Mouse (Mus musculus): ENCODE data around the gene Nkd2. TPM values are rescaled to one million over a fixed set of nuclear protein-coding genes. Genes with fewer than 3 reads are reported as not detected.

Nkd2 gene
- polyA plus RNA-seq, 1 experiment from 2014 or later = 4.6 TPM

DNA sequence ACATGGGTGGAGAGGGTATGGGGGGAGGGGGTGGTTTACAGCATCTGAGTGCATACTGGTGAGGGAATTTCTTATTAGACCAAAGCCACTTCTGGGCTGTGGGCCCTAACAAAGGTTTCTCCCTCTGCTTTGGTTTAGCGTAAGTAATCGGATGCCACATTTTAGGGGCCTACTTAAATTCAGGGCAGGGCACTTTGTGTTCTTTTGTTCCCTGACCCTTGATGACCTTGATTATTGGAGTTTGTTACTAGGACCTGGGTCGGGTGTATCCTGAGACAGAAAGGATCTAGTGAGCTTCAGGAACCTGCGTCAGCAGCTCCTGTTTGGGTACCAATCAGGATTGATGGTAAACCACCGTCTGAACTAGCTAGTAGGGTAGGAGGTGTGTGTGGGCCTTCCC, 64.9 kb downstream of the Nkd2 start:
- TF ChIP-seq CTCF (IDR thresholded peaks at IDR 0.05; ENCODE audit: low read depth) = no peak
- no peak for ATAC-seq
- WGBS = 66% methylated on average over 5 of the region's 5 CpGs

DNA sequence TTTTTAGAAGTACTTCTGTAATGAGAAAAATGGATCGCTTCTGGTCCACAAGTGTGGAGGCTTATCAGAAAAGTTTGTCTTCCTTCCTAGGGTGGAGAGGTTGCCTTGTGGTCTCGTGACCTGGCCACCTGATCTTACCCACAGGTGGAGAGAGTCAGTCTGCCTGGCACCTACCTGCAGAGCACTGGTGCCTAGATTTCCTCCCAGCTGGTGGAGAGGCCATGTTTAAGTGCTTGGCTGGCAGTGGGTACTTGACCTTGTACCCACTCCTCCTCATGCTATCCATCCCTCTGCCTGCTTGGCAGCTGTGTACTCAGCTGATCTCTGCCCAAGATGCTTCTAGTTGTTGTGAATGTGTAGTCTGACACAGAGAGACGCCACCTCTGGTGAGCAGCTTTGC, 69.9 kb downstream of the Nkd2 start:
- H3K4me1 ChIP-seq (replicated peaks; ENCODE audit: control insufficient read depth, insufficient read depth, low read length) = peaks cover 11% of the 10 kb centered on the region
- H3K9me3 ChIP-seq (ENCODE audit: control insufficient read depth) = no peaks in the 10 kb centered on the region
- H3K27ac ChIP-seq (ENCODE audit: low read depth, low read length) = no peak overlapping the region
- no peak for ATAC-seq
- TF ChIP-seq CTCF (IDR thresholded peaks at IDR 0.05; ENCODE audit: low read depth) = no peak
- no peaks in the 10 kb centered on the region for H3K27me3 ChIP-seq (replicated peaks; ENCODE audit: control insufficient read depth, insufficient read depth, low read length)
- peaks cover 20% of the 10 kb centered on the region for H3K36me3 ChIP-seq (ENCODE audit: control insufficient read depth, insufficient read depth)
- H3K4me2 ChIP-seq (replicated peaks; ENCODE audit: low read depth) = no peak overlapping the region
- WGBS = 73% methylated on average over 3 of the region's 3 CpGs
- H3K9ac ChIP-seq (ENCODE audit: low read depth, low read length) = no peak overlapping the region
- no peak overlapping the region for H3K4me3 ChIP-seq (ENCODE audit: low read depth, low read length)

More for the DNA sequence above, 64.9 kb downstream of the Nkd2 start:
- H3K27ac ChIP-seq (ENCODE audit: low read depth, low read length) = no peak overlapping the region
- H3K4me2 ChIP-seq (replicated peaks; ENCODE audit: low read depth) = no peak overlapping the region
- H3K27me3 ChIP-seq (replicated peaks; ENCODE audit: control insufficient read depth, insufficient read depth, low read length) = no peaks in the 10 kb centered on the region
- H3K36me3 ChIP-seq (ENCODE audit: control insufficient read depth, insufficient read depth) = peaks cover 40% of the 10 kb centered on the region
- H3K9ac ChIP-seq (ENCODE audit: low read depth, low read length) = no peak overlapping the region
- H3K9me3 ChIP-seq (ENCODE audit: control insufficient read depth) = no peaks in the 10 kb centered on the region
- peaks cover 4% of the 10 kb centered on the region; the same call in 1 of the 2 replicates for H3K4me1 ChIP-seq (replicated peaks; ENCODE audit: control insufficient read depth, insufficient read depth, low read length)
- no peak overlapping the region for H3K4me3 ChIP-seq (ENCODE audit: low read depth, low read length)

DNA sequence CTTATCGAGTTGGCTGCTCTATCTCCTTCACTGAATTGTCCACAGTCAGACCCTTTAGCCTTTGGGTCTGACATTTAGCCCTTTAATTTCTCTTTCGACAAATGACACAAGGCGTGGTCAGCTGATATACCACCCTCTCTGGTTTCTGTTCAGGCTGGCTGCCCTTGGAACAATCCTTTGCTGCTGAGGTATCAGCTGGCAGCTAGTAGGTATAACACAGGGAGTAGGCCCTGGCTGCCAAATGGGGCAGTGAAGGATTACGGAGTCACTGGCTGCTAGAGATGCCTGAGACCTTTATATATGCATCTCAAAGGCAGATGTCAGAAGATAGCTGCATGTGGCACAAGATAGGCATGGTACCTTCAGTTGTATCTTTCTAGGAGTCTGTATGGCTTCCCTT, 71.6 kb downstream of the Nkd2 start:
- Histone ChIP-seq H3K4me3 (ENCODE audit: low read depth, low read length) (no peak overlapping the region), H3K27ac (ENCODE audit: low read depth, low read length) (no peak overlapping the region), H3K27me3 (replicated peaks; ENCODE audit: control insufficient read depth, insufficient read depth, low read length) (no peaks in the 10 kb centered on the region), H3K4me1 (replicated peaks; ENCODE audit: control insufficient read depth, insufficient read depth, low read length) (peaks cover 20% of the 10 kb centered on the region), H3K9ac (ENCODE audit: low read depth, low read length) (no peak overlapping the region), H3K9me3 (ENCODE audit: control insufficient read depth) (no peaks in the 10 kb centered on the region), H3K4me2 (replicated peaks; ENCODE audit: low read depth) (no peak overlapping the region), H3K36me3 (ENCODE audit: control insufficient read depth, insufficient read depth) (peaks cover 17% of the 10 kb centered on the region)
- ATAC-seq = no peak
- TF ChIP-seq CTCF (IDR thresholded peaks at IDR 0.05; ENCODE audit: low read depth) = no peak
- WGBS = 54% methylated on average over 4 of the region's 4 CpGs

DNA sequence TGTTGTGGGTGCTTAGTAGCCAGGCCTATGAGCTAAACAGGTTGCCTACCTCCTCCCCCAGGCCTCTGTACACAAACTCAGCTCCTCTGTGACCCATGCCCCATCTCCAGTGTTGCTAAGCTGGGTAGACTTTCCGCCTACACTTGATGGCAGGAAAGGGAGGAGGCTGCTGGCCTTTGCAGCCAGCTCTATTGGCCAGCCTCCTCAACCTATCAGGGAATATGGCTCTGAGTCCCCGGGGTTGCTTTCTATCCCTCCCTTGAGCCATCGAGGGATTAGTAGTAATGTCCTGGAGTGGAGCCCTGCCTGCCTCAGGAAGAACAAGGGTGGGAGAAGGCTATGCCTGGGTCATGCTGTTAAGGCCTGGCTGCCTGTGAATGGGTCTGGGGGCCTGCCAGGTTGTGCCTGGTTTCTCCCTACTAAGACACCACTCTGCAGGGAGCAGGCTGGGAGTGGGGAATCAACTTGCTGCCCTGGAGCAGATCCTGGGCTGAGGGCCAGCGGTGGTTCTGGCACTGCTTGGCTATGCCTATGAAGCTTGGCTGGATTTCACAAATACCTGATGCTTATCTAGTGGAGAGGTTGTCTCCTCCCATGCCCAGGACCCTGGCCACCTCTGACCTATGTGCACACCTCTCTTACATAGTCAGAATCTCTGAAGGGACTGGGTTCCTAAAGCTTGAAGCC, 73.8 kb downstream of the Nkd2 start:
- Histone ChIP-seq H3K4me1 (replicated peaks; ENCODE audit: control insufficient read depth, insufficient read depth, low read length) (peaks cover 30% of the 10 kb centered on the region), H3K27ac (ENCODE audit: low read depth, low read length) (peak overlapping the region; percentile 41; the same call in 1 of the 2 replicates), H3K27me3 (replicated peaks; ENCODE audit: control insufficient read depth, insufficient read depth, low read length) (no peaks in the 10 kb centered on the region), H3K9me3 (ENCODE audit: control insufficient read depth) (no peaks in the 10 kb centered on the region), H3K9ac (ENCODE audit: low read depth, low read length) (no peak overlapping the region), H3K4me2 (replicated peaks; ENCODE audit: low read depth) (no peak overlapping the region), H3K4me3 (ENCODE audit: low read depth, low read length) (no peak overlapping the region), H3K36me3 (ENCODE audit: control insufficient read depth, insufficient read depth) (peaks cover 10% of the 10 kb centered on the region)
- no peak for ATAC-seq
- 51% methylated on average over 4 of the region's 4 CpGs for WGBS
- no peak for TF ChIP-seq CTCF (IDR thresholded peaks at IDR 0.05; ENCODE audit: low read depth)

DNA sequence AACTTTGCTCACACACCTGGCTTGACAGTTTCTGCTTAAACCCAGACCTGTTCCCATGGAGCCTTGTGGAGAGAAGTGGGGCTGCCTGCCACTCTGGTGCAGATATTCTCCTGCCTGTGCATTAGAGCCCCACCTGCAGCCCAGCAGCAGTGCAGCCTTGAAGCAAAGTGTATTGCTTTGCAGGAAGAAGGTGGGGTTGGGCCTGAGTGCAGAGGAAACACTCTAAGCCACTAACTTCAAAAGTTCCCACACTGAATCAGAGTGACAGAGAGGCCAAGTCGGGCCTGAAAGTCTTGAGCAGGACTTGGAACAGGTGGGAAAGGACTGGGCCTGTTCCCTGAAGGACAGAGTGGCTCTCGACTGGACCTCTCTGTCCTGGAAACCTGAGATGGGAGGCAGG, 74.8 kb downstream of the Nkd2 start:
- Histone ChIP-seq H3K27ac (ENCODE audit: low read depth, low read length) (peak overlapping the region; percentile 28), H3K27me3 (replicated peaks; ENCODE audit: control insufficient read depth, insufficient read depth, low read length) (no peaks in the 10 kb centered on the region), H3K9ac (ENCODE audit: low read depth, low read length) (no peak overlapping the region), H3K4me1 (replicated peaks; ENCODE audit: control insufficient read depth, insufficient read depth, low read length) (peaks cover 33% of the 10 kb centered on the region), H3K9me3 (ENCODE audit: control insufficient read depth) (no peaks in the 10 kb centered on the region), H3K4me2 (replicated peaks; ENCODE audit: low read depth) (no peak overlapping the region), H3K36me3 (ENCODE audit: control insufficient read depth, insufficient read depth) (peaks cover 10% of the 10 kb centered on the region), H3K4me3 (ENCODE audit: low read depth, low read length) (no peak overlapping the region)
- no peak for ATAC-seq
- TF ChIP-seq CTCF (IDR thresholded peaks at IDR 0.05; ENCODE audit: low read depth) = peak; percentile 74
- WGBS = 16% methylated on average over 2 of the region's 2 CpGs

DNA sequence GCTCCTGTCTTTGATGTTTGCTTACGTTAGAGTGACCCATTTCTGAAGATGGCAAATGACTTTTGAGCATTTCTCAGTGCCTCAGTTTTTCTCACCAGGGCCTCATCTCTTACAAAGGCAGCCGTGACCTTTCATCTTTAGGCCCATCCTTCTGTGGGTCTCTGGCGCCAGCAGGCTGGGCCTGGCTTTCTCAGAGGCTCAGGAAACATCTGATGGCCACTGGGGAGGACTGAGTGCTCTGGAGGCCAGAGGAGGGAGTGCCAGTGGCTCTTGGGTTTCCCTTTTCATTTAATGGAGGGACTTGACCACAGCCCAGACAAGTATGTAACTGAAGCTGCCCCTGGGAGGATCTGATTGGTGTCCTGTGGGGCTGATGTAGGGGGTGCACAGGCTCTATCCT, 76.3 kb downstream of the Nkd2 start:
- Histone ChIP-seq H3K4me3 (ENCODE audit: low read depth, low read length) (no peak overlapping the region), H3K9ac (ENCODE audit: low read depth, low read length) (no peak overlapping the region), H3K27me3 (replicated peaks; ENCODE audit: control insufficient read depth, insufficient read depth, low read length) (no peaks in the 10 kb centered on the region), H3K4me1 (replicated peaks; ENCODE audit: control insufficient read depth, insufficient read depth, low read length) (peaks cover 40% of the 10 kb centered on the region), H3K36me3 (ENCODE audit: control insufficient read depth, insufficient read depth) (peaks cover 10% of the 10 kb centered on the region), H3K27ac (ENCODE audit: low read depth, low read length) (peak overlapping the region; percentile 89), H3K9me3 (ENCODE audit: control insufficient read depth) (no peaks in the 10 kb centered on the region), H3K4me2 (replicated peaks; ENCODE audit: low read depth) (peak overlapping the region; percentile 46)
- ATAC-seq = no peak
- WGBS = 18% methylated on average over 3 of the region's 3 CpGs
- TF ChIP-seq CTCF (IDR thresholded peaks at IDR 0.05; ENCODE audit: low read depth) = no peak

All from intestine, postnatal 0 days (tissue).